Mouse (Mus musculus) sigmoid colon, adult 10 weeks (tissue): ENCODE measurements around the gene Gm21761. TPM values are rescaled to one million over a fixed set of nuclear protein-coding genes. Genes with fewer than 3 reads are reported as not detected.

Experiments used
- polyA plus RNA-seq: library from polyadenylated mRNA; stranded (reverse); fragments of 350-450 nt; fragmentation: Illumina TruSeq; extraction: RNeasy Lipid Tissue Mini Kit (QIAGEN cat#74804); gene quantifications from one replicate; pipeline ENCODE4 v1.2.3, GENCODE M21; 2014; ENCODE audit warnings: low read depth, low replicate concordance

Gene Gm21761
- not detected for polyA plus RNA-seq

GRCm38 (mm10) chr13:119929172-119929571, at the start of gene Gm21761:
Gene Gm21761 (minus strand): TSS chr13:119929272.

GRCm38 (mm10) chr13:119950706-119951105, 21.6 kb upstream of the Gm21761 start, which contains the start of gene B020031M17Rik:
Gene B020031M17Rik (minus strand): TSS chr13:119950806.

GRCm38 (mm10) chr13:119894685-119895084, 34.4 kb downstream of the Gm21761 start, which contains the start of gene Tcstv1:
Gene Tcstv1 (minus strand): TSS chr13:119894785.

Other genes starting within 250 kb of the Gm21761 start
- 554 TPM for gene Hmgcs1, start 238.9 kb downstream of the Gm21761 start, polyA plus RNA-seq
- 0.60 TPM for gene Nim1k, start 173.4 kb downstream of the Gm21761 start, polyA plus RNA-seq
- gene Zfp131, start 138.4 kb downstream of the Gm21761 start, polyA plus RNA-seq: 74.8 TPM
- not detected for gene AF067063, start 99.1 kb downstream of the Gm21761 start, polyA plus RNA-seq
- not detected for gene D13Ertd608e, start 93.3 kb downstream of the Gm21761 start, polyA plus RNA-seq
- gene Tcstv1, start 34.5 kb downstream of the Gm21761 start, polyA plus RNA-seq: not detected
- not detected for gene B020031M17Rik, start 21.5 kb upstream of the Gm21761 start, polyA plus RNA-seq
- gene Gm36079, start 97.7 kb upstream of the Gm21761 start, polyA plus RNA-seq: not detected
- 4.5 TPM for gene Gm21188, start 122.9 kb upstream of the Gm21761 start, polyA plus RNA-seq
- gene Gm20767, start 211.0 kb upstream of the Gm21761 start, polyA plus RNA-seq: not detected
- gene Gm21818, start 243.2 kb upstream of the Gm21761 start, polyA plus RNA-seq: not detected